35 mouse cellular contexts compared by ENCODE assay signal in genomic region chr9:42148816-42149215, GRCm38 (mm10).
"Had no signal": no experiment of that assay in that cellular context is flagged by ENCODE, and none has a peak within 500 bp of the region (broad histone marks: within the 10 kb centered on the region; RNA-seq: fewer than 3 reads in every experiment).

No protein-coding gene starts in this region.

- H3K4me3 ChIP-seq: heart, embryonic 10.5 days; heart, embryonic 12.5 days; heart, embryonic 13.5 days; heart, embryonic 15.5 days; hindbrain, embryonic 10.5 days; hindbrain, embryonic 12.5 days; hindbrain, embryonic 13.5 days; hindbrain, embryonic 15.5 days; intestine, embryonic 15.5 days; kidney, embryonic 15.5 days; layer of hippocampus, adult 2 months had no signal

- H3K36me3 ChIP-seq: heart, embryonic 10.5 days; heart, embryonic 12.5 days; heart, embryonic 13.5 days; heart, embryonic 15.5 days; hindbrain, embryonic 10.5 days; hindbrain, embryonic 12.5 days; hindbrain, embryonic 13.5 days; hindbrain, embryonic 15.5 days; intestine, embryonic 15.5 days; kidney, embryonic 15.5 days had no signal

- H3K4me1 ChIP-seq: heart, embryonic 10.5 days; heart, embryonic 12.5 days; heart, embryonic 13.5 days; heart, embryonic 15.5 days; hindbrain, embryonic 10.5 days; hindbrain, embryonic 12.5 days; hindbrain, embryonic 15.5 days; intestine, embryonic 15.5 days; kidney, embryonic 15.5 days had no signal

- H3K9ac ChIP-seq: heart, embryonic 12.5 days; heart, embryonic 13.5 days; heart, embryonic 15.5 days; hindbrain, embryonic 12.5 days; hindbrain, embryonic 13.5 days; hindbrain, embryonic 14.5 days; hindbrain, embryonic 15.5 days; intestine, embryonic 15.5 days; kidney, embryonic 15.5 days had no signal

- H3K4me2 ChIP-seq: heart, embryonic 11.5 days; heart, embryonic 12.5 days; heart, embryonic 13.5 days; heart, embryonic 15.5 days; hindbrain, embryonic 12.5 days; hindbrain, embryonic 13.5 days; hindbrain, embryonic 14.5 days; hindbrain, embryonic 15.5 days; intestine, embryonic 15.5 days; kidney, embryonic 15.5 days had no signal

- H3K27ac ChIP-seq: heart, embryonic 10.5 days; heart, embryonic 13.5 days; heart, embryonic 15.5 days; hindbrain, embryonic 10.5 days; hindbrain, embryonic 12.5 days; hindbrain, embryonic 13.5 days; hindbrain, embryonic 14.5 days; hindbrain, embryonic 15.5 days; hindbrain, postnatal 0 days; intestine, embryonic 15.5 days; kidney, embryonic 15.5 days; kidney, postnatal 0 days; layer of hippocampus, adult 2 months had no signal

- ATAC-seq: hindbrain, embryonic 16.5 days; hindbrain, postnatal 0 days; inflammation-experienced regulatory T-cells, adult 6 months; intestine, embryonic 15.5 days; intestine, embryonic 16.5 days; intestine, postnatal 0 days had no signal

- H3K9me3 ChIP-seq: heart, embryonic 10.5 days; heart, embryonic 15.5 days; hindbrain, embryonic 12.5 days; hindbrain, embryonic 15.5 days; intestine, embryonic 15.5 days; kidney, embryonic 15.5 days had no signal

- DNase-seq: heart, postnatal 10 days; heart, postnatal 14 days; heart, postnatal 36 days; heart, postnatal 4 days; kidney, adult 11 months; kidney, adult 18-20 months; kidney, adult 2 months; kidney, adult 8-10 months; kidney, adult 9 months; kidney, postnatal 10 days; kidney, postnatal 14 days; kidney, postnatal 25 days; kidney, postnatal 36 days; kidney, postnatal 4 days; layer of hippocampus, adult 9-11 months; layer of hippocampus, postnatal 36 days had no signal

- H3K27me3 ChIP-seq: heart, embryonic 12.5 days; heart, embryonic 13.5 days; heart, embryonic 15.5 days; hindbrain, embryonic 12.5 days; hindbrain, embryonic 13.5 days; hindbrain, embryonic 15.5 days; intestine, embryonic 15.5 days; kidney, embryonic 15.5 days had no signal
